Mouse (Mus musculus): ENCODE measurements around the gene Znhit1.

Znhit1 gene

DNA sequence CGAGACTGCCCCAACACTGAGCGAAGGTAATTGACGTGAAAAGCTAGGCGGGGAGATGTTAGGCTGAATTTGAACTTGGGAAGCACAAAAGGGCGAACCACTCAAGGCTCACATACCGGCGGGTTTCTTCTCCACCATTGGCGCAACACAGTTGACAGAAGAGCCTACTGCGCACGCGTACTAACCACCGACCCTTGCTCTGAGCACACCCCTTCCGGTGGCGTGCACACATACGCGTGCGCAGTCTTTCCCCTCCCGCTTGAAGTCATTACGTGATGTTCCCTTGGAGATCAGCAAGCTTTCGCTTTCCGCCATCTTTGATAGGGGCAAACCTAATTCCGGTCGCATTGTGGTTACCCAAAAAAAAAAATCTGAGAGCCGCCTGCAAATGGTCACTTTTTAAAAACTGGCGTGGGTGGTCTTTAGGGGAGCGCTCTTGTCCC is 1.1 kb downstream of the Znhit1 start, which contains the start of gene Plod3:
Gene Plod3, plus strand, starts transcription at position 325 of the 443 bp plus-strand sequence.
- DNase-seq (ENCODE audit: low read depth) = peak; percentile 99

DNA sequence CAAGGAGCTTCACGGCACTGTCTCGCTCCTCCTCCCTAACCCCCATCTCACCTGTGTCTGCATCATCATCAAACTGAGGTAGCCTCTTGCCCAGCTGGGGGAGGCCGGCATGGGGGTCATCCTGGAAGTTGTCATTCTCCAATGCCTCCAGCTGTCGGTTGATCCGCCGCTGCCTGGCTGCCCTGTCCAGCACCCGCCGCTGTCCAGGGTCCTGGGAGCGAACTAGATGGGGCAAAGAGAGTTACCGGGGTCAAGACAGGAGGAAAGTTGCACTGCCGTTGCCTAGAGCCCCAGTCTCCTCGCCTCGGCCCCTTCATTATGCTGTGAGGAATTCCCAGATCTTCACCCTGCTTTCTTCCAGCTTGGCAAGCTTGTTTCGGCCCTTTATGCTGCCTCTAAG is 3.0 kb downstream of the Znhit1 start:
- no peak for DNase-seq (ENCODE audit: low read depth)

DNA sequence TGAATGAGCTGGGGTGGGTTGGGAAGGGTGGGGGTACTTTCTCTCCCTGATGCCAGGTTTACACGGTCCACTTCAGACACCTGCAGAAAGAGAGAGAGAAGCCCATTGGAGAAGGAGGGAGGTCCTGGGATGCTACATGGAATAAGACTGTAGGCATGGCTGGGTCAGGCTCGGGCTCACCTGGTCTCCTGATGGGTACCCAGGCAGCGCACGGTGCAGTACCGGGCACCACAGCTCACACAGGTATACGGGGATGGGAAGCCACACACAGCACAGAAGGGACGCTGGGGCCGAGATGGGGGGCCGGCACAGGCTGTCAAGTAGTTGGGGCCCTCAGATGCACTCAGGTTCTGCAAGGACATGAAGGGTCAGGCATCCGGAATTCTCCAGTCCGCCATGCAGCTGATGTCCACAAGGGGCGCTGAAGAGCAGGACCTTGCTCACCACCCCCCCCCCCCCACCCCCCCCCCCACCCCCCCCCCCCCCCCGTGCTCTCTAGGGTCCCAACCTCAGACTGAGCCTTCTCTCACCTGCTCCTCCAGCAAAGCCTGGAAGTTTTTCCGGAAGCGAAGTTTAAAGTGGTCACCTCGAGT is 5.4 kb downstream of the Znhit1 start:
- DNase-seq (ENCODE audit: low read depth) = no peak

DNA sequence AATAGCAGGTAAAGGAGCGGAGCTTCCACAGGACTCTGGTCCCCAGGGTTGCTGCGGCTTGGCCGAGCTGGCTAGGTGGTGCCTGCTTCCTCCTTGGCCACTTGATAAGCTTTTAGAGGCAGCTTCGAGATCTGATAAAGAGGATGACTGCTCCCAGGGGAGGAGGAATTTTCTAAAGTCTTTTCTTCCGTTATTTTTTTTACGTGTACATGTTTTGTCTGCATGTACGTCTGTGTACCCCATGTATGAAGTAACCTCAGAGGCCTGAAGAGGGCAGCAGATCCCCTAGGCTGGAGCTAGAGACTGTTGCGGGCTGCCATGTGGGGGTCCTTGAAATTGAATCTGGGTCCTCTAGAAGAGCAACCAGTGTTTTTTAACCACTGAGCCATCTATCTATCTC is 6.8 kb downstream of the Znhit1 start:
- no peak for DNase-seq (ENCODE audit: low read depth)

DNA sequence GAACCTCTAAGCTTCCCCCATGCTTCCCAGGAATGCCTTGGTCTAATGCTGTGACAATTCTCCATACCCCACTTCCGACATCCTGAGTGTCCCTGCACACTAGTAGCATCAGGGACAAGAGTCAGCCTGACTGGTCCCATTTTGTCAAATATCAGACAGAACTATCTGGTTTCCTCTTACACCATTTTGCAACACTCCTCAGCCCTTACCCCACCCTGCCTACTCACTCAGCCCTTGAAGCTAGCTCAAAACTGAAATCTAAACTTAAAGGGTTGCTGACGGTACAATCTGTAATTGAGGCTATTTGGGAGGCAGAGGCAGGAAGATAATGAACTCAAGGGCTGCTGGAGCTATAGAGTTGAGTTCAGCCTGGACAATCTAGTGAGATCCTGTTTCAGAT is 8.1 kb downstream of the Znhit1 start:
- DNase-seq (ENCODE audit: low read depth) = no peak

DNA sequence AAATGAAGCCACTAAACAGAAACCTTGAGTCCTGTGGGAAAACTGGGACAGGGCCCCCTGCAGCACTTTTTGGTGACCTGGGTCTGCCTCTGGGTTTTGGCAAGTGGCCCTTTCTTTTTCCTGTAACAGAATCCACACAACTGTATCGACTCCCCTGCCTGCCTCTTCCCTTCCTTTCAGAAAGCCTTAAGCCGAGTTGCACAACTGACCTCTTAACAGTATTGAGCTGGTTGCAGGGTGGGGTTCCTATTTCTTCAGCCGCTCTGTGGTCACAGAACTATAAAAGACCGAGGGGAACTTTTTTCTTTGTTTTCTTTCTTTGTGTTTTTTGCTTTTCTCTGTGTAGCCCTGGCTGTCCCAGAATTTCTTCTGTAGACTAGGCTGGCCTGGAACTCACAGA is 10.1 kb downstream of the Znhit1 start:
- no peak for DNase-seq (ENCODE audit: low read depth)

DNA sequence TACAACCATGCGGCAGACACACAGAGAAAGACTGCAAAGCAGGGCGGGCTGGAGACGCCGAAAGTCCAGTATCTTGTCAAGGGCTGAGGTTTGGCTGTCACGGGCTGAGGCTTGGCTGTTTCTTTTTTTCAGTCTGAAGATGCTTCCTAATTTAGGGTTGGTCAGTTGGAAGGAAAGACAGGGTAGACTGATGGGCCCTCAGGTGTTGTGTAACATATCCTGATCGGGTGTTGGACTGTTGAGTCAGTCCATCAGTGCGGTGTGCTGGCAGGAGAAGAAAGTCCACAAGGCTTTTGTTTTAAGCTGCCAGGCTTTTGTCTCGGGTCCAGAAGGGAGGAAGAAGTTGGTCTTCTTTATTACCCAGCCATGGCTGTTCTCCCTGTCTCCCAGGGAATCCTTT is 14.2 kb downstream of the Znhit1 start:
- no peak for DNase-seq (ENCODE audit: low read depth)

DNA sequence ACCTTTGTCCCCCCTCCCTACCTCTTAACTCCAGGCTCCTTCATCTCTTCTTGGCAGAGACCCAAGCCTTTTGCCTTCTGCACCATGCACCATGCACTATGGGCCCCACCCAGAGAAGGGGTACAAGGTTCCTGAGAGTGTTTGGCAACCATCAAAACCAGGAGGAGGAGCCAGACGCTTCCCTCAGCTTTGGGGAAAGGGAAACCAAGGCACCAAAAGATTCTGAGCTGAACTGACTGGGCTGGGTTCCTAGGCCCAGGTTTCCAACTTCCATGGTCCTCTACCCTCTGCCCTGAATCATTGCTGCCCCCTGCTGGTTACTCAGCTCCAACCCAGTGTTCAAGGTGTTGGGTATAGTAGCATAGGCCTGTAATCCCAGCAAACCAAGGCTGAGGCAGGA is 17.1 kb downstream of the Znhit1 start:
- DNase-seq (ENCODE audit: low read depth) = peak; percentile 73

DNA sequence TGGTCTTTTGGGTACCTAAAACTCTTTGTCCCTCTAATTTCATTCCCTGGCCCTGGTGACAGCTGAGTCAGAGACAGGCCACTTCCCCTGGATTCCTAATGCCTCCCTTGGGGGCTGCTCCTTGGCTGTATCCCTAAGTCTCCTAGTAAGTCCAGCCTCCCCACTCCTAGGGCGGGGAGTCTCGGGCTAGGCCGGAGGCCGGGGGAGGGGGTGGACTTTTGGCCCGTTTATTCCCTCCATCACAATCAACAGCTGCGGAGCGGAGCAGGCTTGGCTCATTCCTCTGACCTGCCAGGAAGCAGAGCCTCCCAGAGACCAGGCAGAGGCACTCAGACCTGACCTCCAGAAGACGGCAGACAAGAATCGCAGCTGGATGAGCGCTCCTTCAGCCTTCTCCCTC is 20.2 kb downstream of the Znhit1 start:
- no peak for DNase-seq (ENCODE audit: low read depth)

DNA sequence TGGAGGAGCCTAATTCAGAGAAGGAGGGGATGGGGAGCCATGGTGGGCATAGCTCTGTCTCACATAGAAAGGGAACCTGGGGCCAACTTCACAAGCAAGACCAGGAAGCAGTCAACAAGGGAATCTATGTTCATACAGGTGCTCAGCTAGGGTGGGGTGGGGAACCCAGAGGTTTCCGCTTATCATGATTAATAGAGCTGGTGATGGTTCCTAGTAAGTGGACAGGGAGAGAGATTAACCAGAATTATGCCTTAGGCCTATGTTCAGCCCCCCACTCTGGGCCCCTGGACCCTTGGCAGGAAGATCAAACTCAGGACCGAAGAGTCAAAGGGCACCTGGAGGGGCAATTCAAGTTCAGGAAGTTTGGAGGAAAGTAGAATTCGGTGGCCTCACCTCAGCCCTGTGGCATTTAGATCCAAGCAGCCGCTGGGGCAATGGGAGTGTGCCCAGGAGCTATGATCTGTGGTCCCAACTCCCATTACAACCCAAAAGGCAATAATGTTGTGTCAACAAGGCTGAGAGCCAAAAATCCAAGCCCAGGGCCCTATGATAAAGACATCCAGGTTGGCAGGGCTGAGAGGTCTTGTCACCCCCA is 20.9 kb downstream of the Znhit1 start:
- no peak for DNase-seq (ENCODE audit: low read depth)

DNA sequence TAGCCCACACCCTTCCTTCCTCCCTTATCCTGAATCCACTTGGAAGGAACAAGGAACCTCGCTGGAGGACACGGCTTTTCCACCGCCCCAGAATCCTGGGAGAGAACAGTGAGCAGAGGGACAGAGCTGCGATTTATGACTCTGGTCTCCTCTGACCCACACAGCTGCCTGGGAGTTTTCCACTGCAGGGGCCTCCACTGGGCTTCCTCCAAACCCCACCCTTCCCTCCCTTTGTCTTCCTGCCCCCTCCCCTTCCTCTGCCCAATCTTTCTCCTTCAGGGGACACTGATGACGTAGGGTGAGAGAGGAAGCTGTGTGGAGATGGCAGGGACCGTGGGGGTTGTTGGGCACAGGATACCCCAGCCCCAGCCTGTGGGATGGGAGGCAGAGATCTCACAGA is 21.5 kb downstream of the Znhit1 start, which contains the start of gene Cldn15:
Gene Cldn15, plus strand, starts transcription at position 286 of the 400 bp plus-strand sequence.
- DNase-seq (ENCODE audit: low read depth) = no peak

DNA sequence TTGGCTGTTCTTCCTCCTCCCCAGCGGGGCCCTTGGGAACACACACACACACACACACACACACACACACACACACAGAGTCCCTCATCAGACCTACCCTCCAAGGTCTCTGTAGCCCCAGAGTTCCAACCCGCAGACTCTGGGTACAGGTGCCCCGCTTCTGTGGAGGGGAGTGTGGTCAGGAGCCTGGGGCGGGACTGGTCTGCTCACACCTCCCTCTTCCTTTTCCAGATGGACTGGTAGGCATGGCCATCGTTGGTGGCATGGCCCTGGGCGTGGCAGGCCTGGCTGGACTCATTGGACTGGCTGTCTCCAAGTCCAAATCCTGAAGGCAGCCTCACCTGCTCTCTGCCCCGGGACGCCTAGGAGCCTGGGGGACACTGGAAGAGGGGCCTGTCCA is 22.1 kb downstream of the Znhit1 start:
- no peak for DNase-seq (ENCODE audit: low read depth)

DNA sequence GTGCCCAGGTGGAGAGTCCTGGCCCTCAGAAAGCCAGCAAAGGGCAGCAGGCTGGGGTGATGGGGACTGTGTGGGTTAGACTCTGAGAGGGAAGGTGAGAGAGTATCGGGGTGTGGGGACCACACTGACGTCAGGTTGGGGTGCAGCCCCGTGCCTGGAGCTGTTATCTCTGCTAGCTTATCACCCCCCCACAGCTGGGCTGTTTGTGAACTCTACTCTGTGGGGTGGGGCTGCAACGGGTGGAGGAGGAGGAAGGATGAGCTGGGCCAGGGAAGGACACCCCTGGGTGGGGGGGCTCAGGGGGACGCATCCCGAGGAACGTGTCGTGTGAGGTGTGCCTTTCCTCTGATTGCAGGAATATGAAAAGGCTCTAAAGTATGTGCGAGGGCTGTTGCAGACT is 22.6 kb downstream of the Znhit1 start:
- peak; percentile 51 for DNase-seq (ENCODE audit: low read depth)

DNA sequence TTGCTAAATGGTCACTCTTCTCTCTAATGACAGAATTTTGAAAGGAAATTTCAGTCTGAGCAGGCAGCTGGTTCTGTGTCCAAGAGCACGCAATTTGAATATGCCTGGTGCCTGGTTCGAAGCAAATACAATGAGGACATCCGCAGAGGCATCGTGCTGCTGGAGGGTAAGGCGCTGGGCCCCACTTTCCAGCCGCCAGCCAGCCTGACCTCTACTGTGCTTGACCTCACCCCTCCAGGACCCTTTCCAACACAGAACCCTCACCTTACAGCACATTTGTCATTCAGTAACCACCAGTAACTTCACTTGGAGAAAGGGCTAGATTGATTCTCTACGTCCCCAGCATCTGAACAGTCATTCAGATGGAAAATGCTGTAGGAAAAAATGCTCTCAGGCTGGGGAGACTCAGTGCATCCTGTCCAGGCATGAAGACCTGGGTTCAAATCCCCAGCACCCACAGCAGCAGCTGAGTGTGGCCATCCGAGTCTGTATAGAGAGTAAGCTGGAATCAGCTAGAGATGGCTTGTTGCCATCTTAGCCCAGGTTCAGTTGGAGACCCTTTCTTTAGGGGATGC is 24.8 kb downstream of the Znhit1 start:
- no peak for DNase-seq (ENCODE audit: low read depth)

DNA sequence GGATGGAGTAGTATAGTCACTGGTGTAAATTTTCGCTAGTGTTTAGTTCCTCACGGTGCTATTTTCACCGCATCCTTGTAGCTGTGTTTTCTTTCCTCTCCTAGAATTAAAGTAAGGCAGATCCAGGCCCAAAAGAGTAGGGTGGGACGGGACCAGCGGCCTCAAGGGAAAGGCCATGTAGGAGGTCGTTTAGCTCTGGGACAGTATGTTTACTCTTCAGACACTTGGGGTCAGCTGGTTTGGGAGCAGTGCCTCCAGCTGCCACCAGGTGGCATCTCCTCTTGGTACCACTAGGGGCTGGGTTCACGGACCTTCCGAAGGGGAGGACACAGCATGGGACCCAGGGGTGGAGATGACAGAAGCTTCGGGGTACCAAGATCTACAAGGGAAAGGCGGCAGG is 25.3 kb downstream of the Znhit1 start:
- DNase-seq (ENCODE audit: low read depth) = peak; percentile 71

DNA sequence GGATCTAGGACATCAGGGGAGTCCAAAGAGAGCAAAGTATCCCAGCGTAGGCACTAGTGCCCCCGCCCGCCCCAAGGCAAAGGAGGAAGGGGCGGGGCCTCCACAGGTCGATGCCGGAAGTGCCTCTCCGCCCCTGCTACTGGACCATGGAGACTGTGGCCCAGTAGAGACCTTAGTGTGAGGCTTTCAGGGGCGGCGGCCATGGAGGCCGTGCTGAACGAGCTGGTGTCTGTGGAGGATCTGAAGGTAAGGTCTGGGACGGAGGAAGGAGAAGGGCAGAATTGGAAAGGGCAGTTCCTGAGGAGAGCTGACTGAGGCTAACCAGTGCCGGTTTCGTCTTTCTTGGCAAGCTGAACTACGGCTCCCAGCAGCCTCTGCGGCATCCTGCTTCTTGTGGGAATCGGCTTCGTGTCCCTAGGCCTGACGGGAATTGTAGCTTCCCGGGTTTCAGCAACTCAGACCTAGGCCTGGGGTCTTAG is 25.8 kb downstream of the Znhit1 start:
- peak; percentile 78 for DNase-seq (ENCODE audit: low read depth)

DNA sequence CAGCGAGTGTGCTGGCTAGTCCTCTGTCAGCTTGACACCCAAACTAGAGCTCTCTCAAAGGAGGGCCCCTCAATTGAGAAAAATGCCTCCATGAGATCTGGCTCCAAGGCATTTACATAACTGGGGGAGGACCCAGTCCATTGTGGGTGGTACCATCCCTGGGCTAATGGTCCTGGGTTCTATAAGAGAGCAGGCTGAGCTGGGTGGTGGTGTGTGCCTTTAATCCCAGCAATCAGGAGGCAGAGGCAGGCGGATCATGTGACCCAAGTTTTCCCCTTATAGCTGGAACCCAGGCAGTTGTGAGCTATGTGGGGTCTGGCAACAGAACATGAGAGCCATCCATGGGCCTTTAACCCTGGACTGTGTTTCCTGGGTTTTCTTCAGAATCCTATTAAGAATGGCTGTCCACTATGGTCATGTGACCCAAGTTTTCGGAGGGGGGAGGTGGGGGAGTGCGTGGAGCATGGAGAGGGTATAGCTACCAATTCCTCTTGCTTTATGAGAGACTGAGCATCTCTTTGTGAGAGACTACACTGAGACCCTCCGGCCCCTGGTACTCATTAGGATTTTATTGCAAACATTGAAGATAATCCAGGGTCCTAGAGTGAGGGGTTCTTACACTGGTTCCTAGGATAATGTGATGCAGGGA is 26.4 kb downstream of the Znhit1 start:
- no peak for DNase-seq (ENCODE audit: low read depth)

DNA sequence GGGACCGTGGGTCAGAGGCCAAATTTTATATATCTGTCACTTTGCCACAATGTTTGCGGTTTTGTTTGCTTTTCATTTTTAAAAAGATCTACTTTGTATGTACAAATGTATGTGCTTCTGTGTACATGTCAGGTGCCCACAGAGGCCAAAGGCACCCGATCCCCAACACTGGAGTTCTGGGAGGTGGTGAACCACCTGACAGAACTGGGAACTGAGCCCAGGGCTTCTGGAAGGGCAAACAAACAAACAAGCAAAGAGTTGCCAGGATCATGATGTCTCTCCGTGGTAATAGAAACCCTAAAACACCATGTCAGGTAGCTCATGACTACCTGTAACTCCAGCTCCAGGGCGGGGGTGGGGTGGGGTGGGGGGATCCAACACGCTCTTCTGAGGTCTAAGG is 27.8 kb downstream of the Znhit1 start:
- DNase-seq (ENCODE audit: low read depth) = no peak

DNA sequence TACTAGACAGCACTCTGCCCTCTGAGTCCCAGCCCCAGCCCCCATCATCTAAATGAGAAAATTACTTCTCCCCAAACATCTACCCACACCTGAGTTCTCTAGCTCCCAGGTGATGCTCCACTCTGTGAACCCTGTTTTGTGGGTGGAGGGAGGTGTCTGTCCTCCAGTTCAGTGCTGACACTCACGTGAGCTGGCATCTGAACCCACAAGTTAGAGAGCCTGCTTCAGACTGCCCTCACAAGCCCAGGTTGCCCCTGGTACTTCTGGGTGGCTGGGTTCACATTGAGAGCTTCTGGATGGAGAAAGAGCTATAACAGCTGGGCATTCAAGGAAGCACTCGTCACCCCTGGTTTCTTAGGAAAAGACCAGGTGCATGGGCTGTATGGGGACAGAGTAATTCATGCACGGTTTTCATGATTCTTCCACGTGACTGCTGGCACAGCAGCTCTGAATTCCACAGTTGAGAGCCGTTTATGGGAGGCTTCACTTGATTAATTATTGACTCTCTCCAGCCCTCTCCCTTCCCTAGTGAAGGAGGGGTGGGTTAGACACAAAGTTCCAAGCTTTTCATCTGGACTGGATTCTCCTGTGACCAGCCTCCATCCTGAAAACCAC is 28.7 kb downstream of the Znhit1 start:
- DNase-seq (ENCODE audit: low read depth) = no peak

DNA sequence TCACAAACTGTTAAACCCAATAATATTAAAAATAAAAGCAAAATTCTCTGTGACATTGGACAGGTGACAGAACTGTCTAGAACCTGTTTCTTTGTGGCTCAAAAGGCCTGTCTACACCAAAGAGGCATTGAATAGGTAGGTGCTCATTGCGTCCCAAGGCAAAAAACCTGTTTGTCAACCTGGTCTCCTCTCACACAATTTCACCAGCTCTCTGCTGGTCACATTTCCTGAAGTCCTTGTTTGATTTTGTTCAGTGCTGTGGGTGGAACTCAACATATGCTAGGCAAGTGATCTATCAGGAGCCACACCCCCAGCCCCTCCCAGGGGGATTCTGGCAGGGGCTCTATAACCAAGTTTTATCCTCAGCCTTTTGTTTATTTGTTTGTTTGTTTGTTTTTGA is 30.6 kb downstream of the Znhit1 start:
- no peak for DNase-seq (ENCODE audit: low read depth)

DNA sequence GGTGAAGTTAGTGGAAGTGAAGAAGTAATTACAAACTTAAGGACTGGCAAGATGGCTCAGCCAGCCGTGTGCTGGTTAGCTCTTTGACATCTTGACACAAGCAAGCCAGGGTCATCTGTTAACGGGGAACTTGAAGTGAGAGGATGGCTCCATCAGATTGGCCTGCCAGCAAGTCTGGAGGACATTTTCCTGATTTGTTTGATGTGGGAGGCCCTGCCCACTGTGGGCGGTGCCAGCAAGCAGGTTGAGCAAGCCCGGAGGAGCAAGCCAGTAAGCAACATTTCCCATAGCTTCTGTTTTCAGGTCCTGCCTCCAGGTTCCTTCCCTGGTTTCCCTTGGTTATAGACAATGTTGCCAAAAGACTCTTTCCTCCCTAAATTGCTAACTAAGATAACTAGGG is 32.2 kb downstream of the Znhit1 start:
- no peak for DNase-seq (ENCODE audit: low read depth)

DNA sequence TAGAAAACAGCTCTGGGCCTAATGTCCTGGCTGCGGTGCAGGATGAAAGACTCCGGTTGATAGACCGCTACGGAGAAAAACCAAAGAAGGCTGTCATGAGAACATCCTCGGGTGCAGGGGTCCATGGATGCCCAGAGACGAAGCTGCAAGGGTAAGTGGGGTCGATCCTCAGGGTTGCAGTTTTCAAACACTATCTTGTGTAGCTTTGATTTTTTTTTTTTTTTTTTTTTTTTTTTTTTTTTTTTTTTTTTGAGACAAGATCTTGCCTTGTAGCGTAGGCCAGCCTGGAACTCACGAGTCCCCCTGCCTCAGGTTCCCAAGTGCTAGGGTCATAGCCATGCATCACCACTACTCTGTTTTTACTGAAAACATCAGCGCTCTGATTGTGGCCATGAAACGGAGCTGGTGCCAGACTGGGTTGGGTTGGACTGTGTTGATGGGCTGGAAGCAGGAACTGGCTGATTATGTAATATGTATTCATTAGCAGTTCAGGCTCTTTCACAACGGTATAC is 34.3 kb downstream of the Znhit1 start:
- no peak for DNase-seq (ENCODE audit: low read depth)
